Mouse (Mus musculus) stomach, embryonic 14.5 days (tissue): ENCODE results near the gene Gm17428. TPM values are rescaled to one million over a fixed set of nuclear protein-coding genes. Genes with fewer than 3 reads are reported as not detected.

ENCODE experiments used
- ATAC-seq: fragments of 200-750 bp; cut with Nextera tagmentation; 2 replicates; pipeline ENCODE4 v1.8.0; 2017; ENCODE audit warnings: low read depth, moderate TSS enrichment; ENCODE audit not compliant: insufficient number of reproducible peaks, insufficient read depth, low FRiP score
- H3K27ac ChIP-seq: fragments of 300-500 bp; sonication (generic); 2 replicates; pipeline ENCODE4 v1.5.1; 2014; ENCODE audit warnings: mild to moderate bottlenecking, low read length, moderate library complexity, mixed read lengths
- H3K27me3 ChIP-seq: fragments of 300-500 bp; sonication (generic); 2 replicates; pipeline ENCODE4 v1.6.1; 2014; ENCODE audit warnings: low read length, control low read depth, mixed read lengths; ENCODE audit not compliant: control insufficient read depth, insufficient read depth
- H3K36me3 ChIP-seq: fragments of 300-500 bp; sonication (generic); 2 replicates; pipeline ENCODE4 v1.6.1; 2014; ENCODE audit warnings: mild to moderate bottlenecking, control low read depth, low read length, moderate library complexity, mixed read lengths; ENCODE audit not compliant: control insufficient read depth, insufficient read depth
- H3K4me1 ChIP-seq: fragments of 300-500 bp; sonication (generic); 2 replicates; pipeline ENCODE4 v1.6.1; 2014; ENCODE audit warnings: low read length, control low read depth, mixed read lengths; ENCODE audit not compliant: control insufficient read depth, insufficient read depth
- H3K4me2 ChIP-seq: fragments of 300-500 bp; sonication (generic); replicated peaks from 2 replicates; pipeline ENCODE4 v1.6.1; 2014; ENCODE audit warnings: low read depth, low read length, control low read depth
- H3K4me3 ChIP-seq: fragments of 300-500 bp; sonication (generic); 2 replicates; pipeline ENCODE4 v1.5.1; 2014; ENCODE audit warnings: low read depth, low read length, control low read depth
- H3K9ac ChIP-seq: fragments of 300-500 bp; sonication (generic); replicated peaks from 2 replicates; pipeline ENCODE4 v1.6.1; 2014; ENCODE audit warnings: low read depth, mild to moderate bottlenecking, control low read depth, low read length, moderate library complexity, mixed read lengths
- H3K9me3 ChIP-seq: fragments of 300-500 bp; sonication (generic); 2 replicates; pipeline ENCODE4 v1.6.1; 2016; ENCODE audit warnings: low read depth, low read length, control low read depth; ENCODE audit not compliant: control insufficient read depth
- WGBS: fragments of 180-500 bp; shearing (Covaris S2); extraction: QIAGEN DNeasy Blood & Tissue Kit; methylation state at CpG from one replicate; pipeline ENCODE4 v1.1.7; 2014; 5-methylcytosine and 5-hydroxymethylcytosine counted together
- polyA plus RNA-seq: library from polyadenylated mRNA; unstranded; fragments of >200 nt; fragmentation: Nextera tagmentation; extraction: Ambion mirVana; gene quantifications from 2 replicates; pipeline ENCODE4 v1.2.1, GENCODE M21; 2014

The Gm17428 gene
- polyA plus RNA-seq: not detected in 2 replicates

DNA sequence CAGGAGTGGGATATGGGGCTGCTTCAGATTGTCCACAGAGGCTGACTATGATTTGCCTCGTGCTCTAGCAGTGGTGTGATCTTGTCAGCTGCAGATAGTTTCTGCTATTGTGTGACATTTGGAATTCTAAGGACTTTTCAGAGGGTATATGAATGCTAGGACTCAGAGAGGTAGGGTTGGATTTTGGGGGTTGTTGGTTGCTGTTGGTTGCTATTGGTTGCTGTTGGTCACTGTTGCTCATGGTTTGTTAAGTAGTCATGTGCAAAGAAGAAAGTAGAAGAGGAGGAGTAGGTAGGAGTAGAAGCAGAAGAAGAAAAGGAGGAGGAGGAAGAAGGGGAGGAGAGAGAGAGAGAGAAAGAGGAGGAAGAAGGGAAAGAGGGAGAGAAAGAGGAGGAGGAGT lies at the start of gene Gm17428:
Gene Gm17428, plus strand, starts transcription at position 301 of the 400 bp plus-strand sequence.
- no peaks in the 10 kb centered on the region for H3K4me1 ChIP-seq
- H3K27ac ChIP-seq: no peak within 1 kb of the TSS
- no peaks in the 10 kb centered on the region for H3K36me3 ChIP-seq
- no peak within 1 kb of the TSS for H3K9ac ChIP-seq
- H3K27me3 ChIP-seq: no peaks in the 10 kb centered on the region
- no peak within 1 kb of the TSS for H3K4me3 ChIP-seq
- ATAC-seq: no peak
- H3K9me3 ChIP-seq: no peaks in the 10 kb centered on the region
- H3K4me2 ChIP-seq: no peak within 1 kb of the TSS
- 79% methylated on average over 1 of the region's 1 CpGs for WGBS

DNA sequence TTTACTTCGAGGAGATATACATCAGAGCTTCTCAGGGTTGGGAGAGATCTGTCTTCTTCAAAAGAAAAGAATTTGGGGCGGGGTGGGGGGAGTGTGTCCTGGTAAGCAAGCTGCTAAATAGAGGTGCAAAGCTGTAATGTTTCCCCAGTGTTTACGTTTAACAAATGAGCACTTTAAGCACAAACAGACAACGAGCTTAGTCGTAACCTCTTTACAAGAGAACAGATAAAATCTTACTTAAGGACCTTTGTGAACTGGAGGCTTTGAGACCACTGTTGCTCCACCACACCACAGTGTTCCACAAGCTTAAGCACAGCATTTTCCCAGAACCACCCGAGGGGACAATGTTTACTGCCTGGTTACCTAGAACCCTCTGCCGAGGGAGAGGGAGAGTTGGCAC lies 49.4 kb upstream of the Gm17428 start:
- H3K9me3 ChIP-seq: no peaks in the 10 kb centered on the region
- H3K4me1 ChIP-seq: peaks cover 25% of the 10 kb centered on the region
- peak overlapping the region; percentile 98 for H3K9ac ChIP-seq
- H3K27me3 ChIP-seq: no peaks in the 10 kb centered on the region
- 8% methylated on average over 7 of the region's 7 CpGs for WGBS
- H3K36me3 ChIP-seq: peaks cover 4% of the 10 kb centered on the region; the same call in 1 of the 2 replicates
- ATAC-seq: no peak
- H3K27ac ChIP-seq: peak overlapping the region; percentile 100
- peak overlapping the region; percentile 64 for H3K4me3 ChIP-seq
- peak overlapping the region; percentile 86 for H3K4me2 ChIP-seq

DNA sequence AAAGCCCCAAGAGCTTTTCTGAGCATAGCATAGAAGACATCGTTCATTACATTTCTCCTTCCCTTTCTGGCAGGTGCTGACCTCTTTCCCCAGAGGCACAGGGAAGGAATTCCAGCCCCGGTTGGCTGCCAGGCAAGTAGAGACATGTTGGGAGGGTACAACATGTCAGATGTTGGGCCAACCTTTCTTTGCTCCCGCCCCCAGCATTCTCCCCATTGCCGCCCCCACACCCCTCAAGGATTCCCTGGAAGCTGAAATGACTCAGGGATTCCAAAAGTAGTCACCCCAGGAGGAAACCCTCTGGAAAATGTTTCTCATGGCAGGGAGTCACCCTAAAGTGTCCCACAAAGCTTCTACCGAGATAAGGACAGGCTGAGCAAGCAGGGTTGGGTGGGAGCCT lies 46.9 kb upstream of the Gm17428 start:
- Histone ChIP-seq H3K4me2 (no peak overlapping the region), H3K36me3 (no peaks in the 10 kb centered on the region), H3K4me1 (peaks cover 19% of the 10 kb centered on the region), H3K9me3 (no peaks in the 10 kb centered on the region), H3K9ac (no peak overlapping the region), H3K27me3 (no peaks in the 10 kb centered on the region), H3K4me3 (no peak overlapping the region), H3K27ac (no peak overlapping the region)
- ATAC-seq: no peak
- WGBS: 57% methylated on average over 5 of the region's 5 CpGs

DNA sequence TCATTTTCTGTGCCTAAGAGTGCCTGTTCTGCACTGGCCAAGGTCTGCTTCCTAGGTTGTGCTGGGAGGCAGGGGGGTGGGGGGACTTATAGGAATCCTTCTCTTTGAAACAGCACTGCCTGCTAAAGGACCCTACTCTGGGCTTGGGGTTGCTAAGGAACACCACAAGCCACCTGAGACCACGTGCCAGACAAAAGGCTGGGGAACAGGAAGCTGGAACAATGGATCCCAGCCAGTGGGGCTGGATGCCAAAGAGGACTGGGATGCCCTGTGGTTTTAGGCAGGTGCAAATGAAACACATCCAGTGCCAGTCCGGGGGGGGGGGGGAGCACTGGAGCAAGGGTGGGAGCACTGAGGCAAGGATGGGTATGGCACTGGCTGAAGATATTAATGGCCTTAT lies 46.3 kb upstream of the Gm17428 start:
- Histone ChIP-seq H3K27me3 (no peaks in the 10 kb centered on the region), H3K4me3 (no peak overlapping the region), H3K9me3 (no peaks in the 10 kb centered on the region), H3K4me1 (peaks cover 19% of the 10 kb centered on the region), H3K27ac (no peak overlapping the region), H3K36me3 (no peaks in the 10 kb centered on the region), H3K4me2 (no peak overlapping the region), H3K9ac (no peak overlapping the region)
- WGBS: 40% methylated on average over 2 of the region's 2 CpGs
- ATAC-seq: no peak

DNA sequence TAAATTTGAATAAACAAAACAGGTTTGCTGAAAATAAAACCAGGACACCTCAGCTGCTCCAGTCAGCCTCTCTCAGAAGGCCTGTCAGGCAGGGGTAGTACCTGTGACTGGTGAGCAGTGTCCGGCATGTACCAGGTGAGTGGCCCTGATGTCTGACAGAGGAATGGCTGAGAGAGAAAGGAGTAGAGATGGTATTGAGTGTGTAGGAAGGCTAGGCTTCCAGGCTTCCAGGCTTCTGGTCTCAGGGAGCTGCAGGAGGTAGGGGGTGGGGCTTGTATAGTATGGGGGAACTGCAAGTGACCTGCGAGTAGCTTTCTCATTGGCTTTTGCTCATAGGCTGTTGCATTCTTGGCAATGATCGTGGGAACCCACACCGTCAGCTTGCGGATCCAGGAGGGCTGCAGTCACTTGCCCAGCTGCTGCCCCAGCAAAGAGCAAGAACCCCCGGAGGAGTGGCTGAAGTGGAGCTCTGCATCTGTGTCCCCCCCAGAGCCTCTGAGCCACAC lies 44.0 kb upstream of the Gm17428 start, which contains the start of gene Il25:
Gene Il25, plus strand, starts transcription at position 51 of the 506 bp plus-strand sequence.
- Histone ChIP-seq H3K27me3 (no peaks in the 10 kb centered on the region), H3K36me3 (no peaks in the 10 kb centered on the region), H3K9ac (no peak within 1 kb of the TSS), H3K4me1 (peaks cover 13% of the 10 kb centered on the region), H3K27ac (no peak within 1 kb of the TSS), H3K9me3 (no peaks in the 10 kb centered on the region), H3K4me3 (no peak within 1 kb of the TSS), H3K4me2 (no peak within 1 kb of the TSS)
- ATAC-seq: no peak; the same call in 1 of the 2 replicates
- WGBS: 18% methylated on average over 6 of the region's 6 CpGs

DNA sequence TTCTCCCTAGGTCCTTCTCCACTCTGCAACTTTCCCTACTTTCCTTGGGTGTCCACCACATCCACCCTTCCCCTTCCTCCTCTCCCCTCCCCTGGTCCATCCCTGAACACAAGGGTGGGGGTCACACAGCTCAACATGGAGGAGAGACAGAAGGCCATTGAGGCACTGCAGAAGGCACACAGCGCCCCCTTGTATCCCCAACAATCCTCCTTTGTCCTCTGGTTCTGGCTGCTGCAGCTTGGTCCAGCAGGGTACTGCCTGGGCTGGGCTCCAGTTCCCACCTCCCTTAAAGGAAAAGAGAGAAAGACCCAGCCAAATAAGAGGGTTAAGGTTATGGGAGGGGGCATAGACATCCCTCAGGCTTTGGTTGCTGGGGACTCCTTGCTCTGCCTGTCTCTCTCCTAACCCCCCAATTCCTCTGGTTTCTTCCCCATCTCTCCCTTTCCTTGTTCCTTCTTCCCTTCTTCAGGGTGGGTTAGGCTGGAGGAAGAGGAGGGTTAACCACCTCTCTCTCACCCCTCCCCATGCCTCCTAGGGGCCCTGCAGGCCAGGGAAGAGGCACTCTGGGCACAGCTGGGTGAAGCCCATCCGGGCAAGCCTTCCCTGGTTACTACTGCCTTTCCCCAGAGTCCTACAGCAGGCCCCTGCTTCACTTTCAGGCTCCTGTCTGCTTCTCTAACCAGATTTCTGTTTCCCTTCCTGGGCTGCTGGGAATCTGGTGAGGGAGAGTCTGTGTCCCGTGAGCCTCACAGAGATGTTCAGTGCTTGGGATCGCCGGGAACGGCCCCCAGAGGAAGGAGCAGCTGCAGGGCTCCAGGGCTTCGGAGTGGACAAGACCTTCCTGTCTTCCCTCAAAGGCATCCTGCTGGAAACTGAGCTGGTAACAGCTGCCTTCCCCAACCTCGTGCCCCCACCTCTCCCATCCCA lies 40.6 kb upstream of the Gm17428 start, which contains the start of gene Cmtm5:
Gene Cmtm5, plus strand, starts transcription at position 358 of the 927 bp plus-strand sequence.
- ATAC-seq: no peak
- no peaks in the 10 kb centered on the region for H3K9me3 ChIP-seq
- H3K4me1 ChIP-seq: peaks cover 7% of the 10 kb centered on the region
- peak within 1 kb of the TSS; percentile 78 for H3K27ac ChIP-seq
- 33% methylated on average over 8 of the region's 8 CpGs for WGBS
- no peaks in the 10 kb centered on the region for H3K36me3 ChIP-seq
- no peak within 1 kb of the TSS for H3K4me2 ChIP-seq
- H3K9ac ChIP-seq: 0 out of 2 replicates have a peak within 1 kb of the TSS, but pooled peaks have one; percentile 10
- no peak within 1 kb of the TSS for H3K4me3 ChIP-seq
- no peaks in the 10 kb centered on the region for H3K27me3 ChIP-seq

DNA sequence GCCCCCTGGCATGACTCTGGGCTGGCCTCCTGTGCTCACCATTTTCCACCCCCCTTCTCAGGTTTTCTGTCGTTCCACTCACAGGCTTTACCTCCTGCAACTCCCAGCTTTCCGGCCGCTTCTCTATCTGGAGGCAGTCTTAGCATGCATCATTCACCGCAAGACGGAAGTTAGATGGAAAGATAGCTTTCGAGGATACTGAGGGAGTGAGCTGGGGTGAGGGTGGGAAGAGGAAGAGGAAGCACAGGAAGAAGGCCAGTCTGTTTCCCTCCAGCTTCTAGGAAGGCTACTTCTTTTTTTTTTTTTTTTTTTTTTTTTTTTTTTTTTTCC lies 39.9 kb upstream of the Gm17428 start:
- WGBS: 54% methylated on average over 6 of the region's 6 CpGs
- ATAC-seq: no peak
- H3K4me1 ChIP-seq: peaks cover 4% of the 10 kb centered on the region
- no peak overlapping the region for H3K4me2 ChIP-seq
- no peak overlapping the region for H3K4me3 ChIP-seq
- no peaks in the 10 kb centered on the region for H3K27me3 ChIP-seq
- H3K27ac ChIP-seq: peak overlapping the region; percentile 78; the same call in 1 of the 2 replicates
- H3K9me3 ChIP-seq: no peaks in the 10 kb centered on the region
- no peak overlapping the region for H3K9ac ChIP-seq
- no peaks in the 10 kb centered on the region for H3K36me3 ChIP-seq

DNA sequence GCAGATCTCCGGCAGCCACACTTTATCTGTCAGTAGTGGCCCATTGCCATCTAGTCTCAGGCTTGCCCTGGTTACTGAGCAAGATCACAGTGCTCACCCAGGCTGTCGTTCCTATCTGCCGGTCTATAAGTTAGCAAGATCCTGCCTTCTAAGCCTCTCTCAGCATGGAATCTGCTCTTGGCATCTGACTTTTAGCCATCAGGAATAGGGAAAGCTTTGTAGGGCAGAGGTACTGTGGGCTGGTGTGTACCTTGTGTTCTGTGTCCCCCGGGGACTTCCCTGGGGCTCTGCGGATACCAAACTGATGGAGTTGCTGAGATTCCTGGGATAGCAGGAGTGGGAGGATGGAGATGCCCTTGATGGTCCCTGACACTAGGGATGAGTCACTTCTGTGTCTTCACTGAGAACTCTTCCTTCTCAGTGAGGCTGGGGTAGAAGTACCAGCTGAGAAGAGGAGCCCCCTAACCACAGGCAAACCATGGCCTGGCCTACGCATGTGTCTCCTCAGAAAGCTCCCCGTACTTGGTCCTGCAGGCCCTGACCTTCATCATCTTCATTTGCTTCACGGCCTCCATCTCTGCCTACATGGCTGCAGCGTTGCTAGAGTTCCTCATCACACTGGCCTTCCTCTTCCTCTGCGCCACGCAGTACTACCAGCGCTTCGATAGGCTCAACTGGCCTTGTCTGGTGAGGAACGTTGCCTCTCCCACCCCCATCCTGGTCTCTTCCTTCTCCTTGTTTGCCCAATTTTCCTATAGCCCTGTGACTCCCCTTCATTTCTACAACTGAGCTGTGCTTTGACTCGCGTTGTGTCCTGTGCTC lies 39.2 kb upstream of the Gm17428 start:
- no peak overlapping the region for H3K9ac ChIP-seq
- 87% methylated on average over 16 of the region's 16 CpGs for WGBS
- H3K27ac ChIP-seq: no peak overlapping the region
- H3K4me3 ChIP-seq: no peak overlapping the region
- peaks cover 4% of the 10 kb centered on the region; the same call in 1 of the 2 replicates for H3K4me1 ChIP-seq
- no peaks in the 10 kb centered on the region for H3K27me3 ChIP-seq
- H3K4me2 ChIP-seq: no peak overlapping the region
- H3K9me3 ChIP-seq: no peaks in the 10 kb centered on the region
- H3K36me3 ChIP-seq: no peaks in the 10 kb centered on the region
- ATAC-seq: no peak
